Mouse (Mus musculus) monocyte, adult 5-6 weeks (primary cell): ENCODE measurements around the gene Lman2. TPM values are rescaled to one million over a fixed set of nuclear protein-coding genes. Genes with fewer than 3 reads are reported as not detected.

Experiments used
- ATAC-seq: fragments of 153-309, 156-312 bp; replicated peaks from 2 replicates; pipeline ENCODE4 v1.8.0; 2017; ENCODE audit warnings: mild to moderate bottlenecking; ENCODE audit not compliant: low TSS enrichment, insufficient number of reproducible peaks, severe bottlenecking, poor library complexity, low FRiP score
- total RNA-seq: library from RNA; stranded (forward); fragments of 200-1000, 200-491, 200-594 nt; gene quantifications from 3 replicates; pipeline ENCODE4 v1.2.3, GENCODE M21; 2017

Lman2 gene
- total RNA-seq, 1 experiment from 2014 or later = 91.3 TPM

DNA sequence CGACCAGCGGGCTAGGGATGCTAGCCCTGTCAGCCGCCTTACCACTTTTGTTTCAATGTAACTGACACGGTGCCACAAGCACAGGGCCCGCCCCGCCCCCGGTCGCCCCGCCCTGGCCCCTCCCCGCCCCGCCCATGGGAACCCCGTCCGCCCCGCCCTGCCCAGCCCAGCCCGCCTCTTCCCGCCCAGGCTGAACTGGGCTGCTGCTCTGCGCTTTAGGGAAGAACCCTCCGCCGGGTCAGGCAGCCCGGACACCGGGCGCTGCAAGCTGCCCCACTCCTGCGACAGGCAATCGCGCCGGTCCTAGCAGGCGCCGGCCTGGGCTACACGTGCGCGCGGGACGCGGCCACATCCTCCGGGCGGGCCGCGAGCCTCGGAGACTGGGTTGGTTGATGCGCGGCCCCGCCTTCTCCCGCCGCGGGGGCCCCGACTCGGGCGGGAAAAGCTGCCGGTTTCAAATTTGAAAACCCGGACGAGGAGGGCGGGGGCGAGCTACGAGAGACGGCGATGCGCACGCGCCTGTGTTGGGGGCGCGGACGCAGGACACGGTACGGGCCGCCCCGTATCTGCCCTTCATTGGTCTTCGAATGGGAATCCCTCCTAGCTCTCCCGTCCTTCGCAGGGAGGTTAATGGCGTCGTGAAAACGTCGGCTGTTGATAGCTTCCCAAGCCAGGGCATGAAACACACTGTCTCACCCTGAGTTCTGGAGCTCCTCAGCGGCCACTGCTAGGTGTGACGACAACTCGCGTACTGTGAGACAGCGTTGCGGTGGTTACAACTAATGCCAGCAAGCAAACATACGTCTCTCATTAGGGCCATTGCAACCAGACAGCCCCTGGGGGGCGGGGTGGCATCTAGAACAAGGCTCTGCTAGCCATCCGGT, 32.7 kb downstream of the Lman2 start, which contains the start of gene Mxd3:
TSS of gene Mxd3 (minus strand) at position 141 of the 884 bp plus-strand sequence.
- ATAC-seq = peak; percentile 33; the same call in 1 of the 2 replicates

- no peak for ATAC-seq
Measured at GRCm38 (mm10) chr13:55329109-55329682, 33.4 kb downstream of the Lman2 start.

DNA sequence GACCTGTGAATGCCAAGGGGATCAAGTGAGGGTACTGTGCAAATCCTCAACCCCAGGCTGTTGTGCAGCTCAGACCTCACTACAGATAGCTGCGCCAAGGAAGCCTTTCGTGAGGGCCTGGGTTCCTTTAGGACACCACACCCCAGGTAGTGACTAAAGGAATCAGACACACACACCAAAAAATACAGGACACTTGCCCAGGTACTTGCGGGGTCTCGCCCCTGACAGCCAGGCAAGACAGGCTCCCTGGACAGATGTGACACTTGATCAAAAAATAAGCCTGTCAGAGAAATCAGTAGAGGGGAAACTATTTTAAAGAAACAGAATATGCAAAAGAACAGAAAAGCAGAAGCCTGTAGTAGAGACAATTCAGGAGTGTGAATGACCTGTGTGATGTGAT, 33.9 kb downstream of the Lman2 start:
- ATAC-seq = no peak

- ATAC-seq = no peak
Measured at GRCm38 (mm10) chr13:55328171-55328570, 34.4 kb downstream of the Lman2 start.

DNA sequence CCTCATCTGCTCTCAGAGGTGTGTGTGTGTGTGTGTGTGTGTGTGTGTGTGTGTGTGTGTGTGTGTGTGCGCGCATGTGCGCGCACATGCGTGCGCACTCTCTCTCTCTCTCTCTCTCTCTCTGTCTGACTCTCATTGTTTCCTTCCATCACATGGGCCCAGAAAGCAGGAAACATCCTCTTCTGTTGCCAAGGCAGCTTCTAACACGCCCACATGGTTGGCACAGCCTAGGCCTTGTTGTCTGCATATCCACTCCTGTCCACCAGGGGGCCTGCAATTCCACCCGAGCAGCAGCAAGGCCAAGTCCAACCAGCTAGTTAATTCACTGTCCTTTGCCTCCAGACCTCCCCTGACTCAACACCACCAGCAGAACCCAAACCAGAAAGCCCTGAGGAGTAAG, 35.0 kb downstream of the Lman2 start:
- ATAC-seq = peak; percentile 77

GRCm38 (mm10) chr13:55327169-55327568, 35.4 kb downstream of the Lman2 start:
- ATAC-seq = no peak

DNA sequence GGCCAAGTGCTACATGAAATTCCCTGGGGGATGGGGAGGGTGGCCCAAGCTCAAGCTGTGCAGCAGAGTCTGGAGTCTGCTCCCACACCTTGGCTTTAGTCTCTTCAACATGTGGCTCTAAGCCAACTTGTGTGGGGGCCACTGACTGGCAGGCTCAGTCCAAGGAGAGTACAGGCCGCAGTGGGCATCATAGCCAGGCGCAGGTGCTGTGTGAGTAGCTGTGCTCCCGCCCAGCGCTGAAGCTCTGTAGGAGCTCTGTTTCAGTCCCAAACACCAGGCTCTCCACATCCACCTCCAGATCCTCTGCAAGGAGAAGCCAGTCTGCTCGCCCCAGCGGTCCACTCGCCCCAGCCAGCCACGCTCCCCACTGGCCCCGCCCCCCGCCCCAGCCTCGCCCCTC, 37.0 kb downstream of the Lman2 start:
- ATAC-seq = no peak

DNA sequence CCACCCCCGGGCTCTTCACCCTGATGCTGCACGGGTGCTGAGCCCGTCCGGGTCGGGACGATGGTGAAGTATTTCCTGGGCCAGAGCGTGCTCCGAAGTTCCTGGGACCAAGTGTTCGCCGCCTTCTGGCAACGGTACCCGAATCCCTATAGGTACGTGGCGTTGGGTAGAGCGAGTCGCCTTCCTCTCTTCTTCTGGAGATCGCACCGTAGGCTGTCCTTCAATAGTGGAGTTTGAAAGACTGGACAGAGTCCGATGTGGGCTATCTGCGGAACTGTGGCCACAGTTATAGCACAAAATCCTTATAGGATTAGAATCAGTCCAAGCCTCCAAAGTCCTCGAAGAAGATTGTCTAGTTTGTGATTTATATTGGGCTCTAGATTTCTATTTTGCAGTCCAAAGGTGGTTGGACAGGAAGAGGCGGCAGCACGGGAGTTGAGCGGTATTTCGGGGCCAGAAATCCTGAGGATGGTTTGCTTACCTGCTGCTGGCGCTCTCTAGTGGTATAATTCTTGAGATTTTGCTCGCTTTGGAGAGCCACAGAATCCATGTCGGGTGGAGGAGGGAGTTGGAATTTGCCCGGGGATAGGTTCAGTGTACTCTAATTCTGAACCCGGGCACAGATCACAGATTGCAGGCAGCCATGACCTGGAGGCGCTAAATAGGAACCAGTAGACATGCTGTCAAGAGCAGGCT, 40.3 kb downstream of the Lman2 start:
- ATAC-seq = 0 out of 2 replicates have a peak, but pooled peaks have one; percentile 7

DNA sequence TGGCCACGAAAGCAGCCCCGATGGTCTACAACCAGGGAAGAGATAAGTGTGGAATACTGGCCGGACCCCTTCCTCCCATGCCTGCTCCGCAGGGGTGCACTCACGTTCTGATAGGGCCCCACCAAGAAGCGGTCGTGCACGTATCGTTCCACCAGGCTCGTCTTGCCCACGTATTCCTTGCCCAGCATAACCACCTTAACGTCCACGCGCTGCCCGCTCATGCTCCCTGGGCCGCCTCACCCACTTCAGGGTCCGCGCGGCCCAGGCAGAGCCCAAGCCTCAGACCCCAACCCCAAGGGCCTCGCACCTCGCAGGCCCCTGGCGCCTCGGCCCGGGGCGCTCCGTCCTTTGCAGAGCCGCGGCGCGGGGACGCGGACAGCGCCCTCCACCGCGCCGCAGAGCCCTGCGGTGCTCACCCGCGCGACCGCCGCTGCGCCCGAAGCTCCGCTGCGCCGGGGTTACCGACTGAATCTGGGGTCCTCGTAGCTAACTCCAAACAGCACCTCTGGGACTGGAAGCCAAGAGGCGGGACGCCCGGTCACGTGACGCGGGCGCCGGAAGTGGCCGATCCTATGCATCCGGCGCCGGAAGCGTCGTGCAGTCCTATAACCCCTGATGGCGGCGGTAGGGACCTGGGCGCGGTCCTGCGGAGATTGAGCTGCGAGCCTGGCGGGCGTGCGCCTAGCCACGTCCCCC, 41.0 kb downstream of the Lman2 start, which contains the start of gene Rab24:
TSS of gene Rab24 (minus strand) at position 513 of the 696 bp plus-strand sequence.
- ATAC-seq = peak; percentile 64

DNA sequence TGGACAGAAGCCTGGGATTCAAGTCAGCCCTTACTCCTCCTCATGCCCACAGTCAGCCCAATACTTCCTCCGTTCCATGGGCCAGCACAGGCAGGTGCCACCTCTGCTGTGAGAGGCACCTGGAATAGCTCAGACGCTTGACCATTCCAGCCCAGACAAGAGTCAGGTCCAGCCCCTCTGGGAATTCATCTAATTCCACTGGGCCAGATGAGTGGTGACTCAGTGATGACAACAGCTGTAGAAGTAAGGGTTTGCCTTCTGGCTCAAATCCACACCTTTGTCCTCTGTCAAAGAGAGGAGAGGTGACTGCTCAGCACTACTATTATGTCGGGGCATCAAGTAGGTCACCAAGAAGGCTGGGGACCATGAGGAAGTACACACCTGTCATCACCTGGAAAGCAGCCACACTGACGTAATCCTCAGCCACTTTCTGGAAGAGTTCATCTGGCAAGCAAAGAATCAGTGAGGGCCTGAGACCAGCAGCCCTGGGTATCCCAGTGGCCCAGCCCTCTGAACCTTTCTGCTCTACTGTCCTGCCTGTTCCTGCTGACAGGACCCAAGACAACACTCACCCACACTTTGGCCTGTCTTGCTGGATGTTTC, 42.6 kb downstream of the Lman2 start, which contains the start of gene Prelid1:
TSS of gene Prelid1 (plus strand) at position 570 of the 603 bp plus-strand sequence.
- ATAC-seq = no peak

GRCm38 (mm10) chr13:55318351-55318750, 44.2 kb downstream of the Lman2 start:
- ATAC-seq = no peak

GRCm38 (mm10) chr13:55314891-55315412, 47.6 kb downstream of the Lman2 start:
- no peak for ATAC-seq

DNA sequence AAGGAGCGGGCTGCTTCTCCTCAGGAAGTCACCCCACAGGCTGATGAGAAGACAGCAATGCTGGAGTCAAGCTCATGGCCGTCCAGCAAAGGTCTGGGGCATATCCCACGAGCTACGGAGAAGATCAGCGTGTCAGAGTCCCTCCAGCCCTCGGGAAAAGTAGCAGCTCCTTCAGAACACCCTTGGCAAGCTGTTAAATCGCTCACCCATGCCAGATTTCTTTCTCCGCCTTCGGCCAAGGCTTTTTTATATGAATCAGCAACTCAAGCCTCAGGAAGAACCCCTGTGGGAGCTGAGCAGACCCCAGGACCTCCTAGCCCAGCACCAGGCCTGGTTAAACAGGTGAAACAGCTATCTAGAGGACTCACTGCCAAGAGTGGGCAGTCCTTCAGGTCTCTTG, 49.5 kb downstream of the Lman2 start:
- no peak for ATAC-seq

GRCm38 (mm10) chr13:55312028-55312630, 50.5 kb downstream of the Lman2 start:
- ATAC-seq = no peak

DNA sequence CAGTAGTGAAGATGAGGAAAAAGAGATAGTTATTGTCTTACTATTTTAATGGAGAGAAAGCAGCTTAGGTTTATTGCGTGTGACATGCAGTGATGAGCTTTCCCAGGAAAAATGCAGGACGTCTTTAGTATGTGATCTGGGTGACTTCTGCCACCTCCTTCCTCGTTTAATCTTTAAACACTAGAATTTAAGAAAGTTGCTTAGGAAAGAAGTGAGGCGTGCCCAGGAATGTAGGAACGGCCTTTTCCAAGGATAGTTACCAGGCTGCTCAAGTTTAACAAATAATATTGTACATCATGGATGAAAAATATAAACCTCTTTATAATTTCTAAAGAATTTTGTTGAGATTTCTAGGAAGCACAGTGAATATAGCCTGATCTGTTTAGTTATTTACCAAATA, 61.7 kb downstream of the Lman2 start:
- ATAC-seq = no peak

- ATAC-seq = no peak
Measured at GRCm38 (mm10) chr13:55296760-55297159, 65.8 kb downstream of the Lman2 start.
